Mouse (Mus musculus): ENCODE measurements at regions not wholly inside any gene's neighbourhood (a gene's known extent, or its start where the extent isn't known, plus 50 kb on each side); places are given as distances from the start of the nearest gene placed in this dataset.

DNA sequence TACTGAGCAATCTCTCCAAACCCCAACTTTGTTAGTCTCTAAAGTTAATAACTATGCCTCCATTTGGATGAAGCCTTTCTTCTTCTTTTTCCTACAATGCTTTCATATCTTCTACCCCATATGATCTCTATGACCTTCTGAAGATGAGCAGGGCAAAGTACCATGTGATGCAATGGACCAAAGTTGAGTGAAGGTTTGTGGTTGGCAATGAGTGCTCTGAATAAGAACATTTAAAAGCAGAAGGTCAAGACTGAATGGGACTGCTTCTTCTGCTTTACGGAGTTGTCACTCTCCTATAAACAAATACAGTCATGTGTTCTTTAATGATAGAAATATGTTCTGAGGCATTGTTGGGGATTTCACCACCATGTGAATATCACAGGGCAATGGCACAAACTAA is 65.0 kb upstream of the Marcks start:
- no peak for TF ChIP-seq POLR2A (IDR thresholded peaks at IDR 0.05; ENCODE audit: borderline replicate concordance, extremely low read depth, insufficient read depth, insufficient read length, poor library complexity, severe bottlenecking)
- no peak for TF ChIP-seq CTCF (IDR thresholded peaks at IDR 0.05; ENCODE audit: borderline replicate concordance, extremely low read depth, insufficient read depth, insufficient read length)
